Mouse (Mus musculus) left cerebral cortex, adult 8-10 months (tissue): ENCODE data around the gene Ppp1r16b. TPM values are rescaled to one million over a fixed set of nuclear protein-coding genes. Genes with fewer than 3 reads are reported as not detected.

ENCODE experiments used
- microRNA-seq, 2 experiments: library from miRNA; unstranded; fragments of <30 nt; microRNA quantifications; one replicate each; pipeline ENCODE4 v1.2.0; 2022
- total RNA-seq, 4 experiments: library from RNA; stranded (reverse); gene quantifications; 2 replicates each; pipeline ENCODE4 v1.2.4; 2022

Ppp1r16b gene
- total RNA-seq, 4 experiments from 2014 or later, result 130 to 163 (median 146) TPM

Small RNA genes lying within 50 kb of the gene (microRNA-seq; reads per million reads assigned to microRNA genes)
- gene Gm26141 (0 reads per million in 2 experiments), gene Mir3474 (4.4 to 4.9 reads per million in 2 experiments)

Other genes starting within 250 kb of the Ppp1r16b start
- gene Adig, start 162.8 kb upstream of the Ppp1r16b start, total RNA-seq, result not detected
- under 1 TPM in 1 of 4 experiments, not detected in 3; 0.54 TPM for gene Arhgap40, start 152.6 kb upstream of the Ppp1r16b start, total RNA-seq
- gene Slc32a1, start 54.6 kb upstream of the Ppp1r16b start, total RNA-seq, result 100 to 1,000 TPM; 130 to 145 (median 137) TPM
- 10 to 100 TPM; 10.4 to 14.3 (median 12.4) TPM for gene Actr5, start 40.5 kb upstream of the Ppp1r16b start, total RNA-seq
- 1 to 10 TPM; 1.2 to 2.5 (median 1.3) TPM for gene Fam83d, start 102.7 kb downstream of the Ppp1r16b start, total RNA-seq
- gene Dhx35, start 129.4 kb downstream of the Ppp1r16b start, total RNA-seq, result 10 to 100 TPM; 18.5 to 24.0 (median 20.4) TPM